Mouse (Mus musculus) stomach, postnatal 0 days (tissue): ENCODE results near the gene Cd300lb.

Experiments used
- CTCF ChIP-seq: IDR thresholded peaks from 2 replicates; pipeline ENCODE4 v1.5.1; 2016; ENCODE audit warnings: antibody characterized with exemption, low read depth, mild to moderate bottlenecking, moderate library complexity
- EP300 ChIP-seq: optimal IDR thresholded peaks from 2 replicates; pipeline ENCODE3; 2016; ENCODE audit warnings: antibody characterized with exemption

- TF ChIP-seq EP300 (no peak), CTCF (no peak)
These were observed at the start of gene Cd300lb for GRCm38 (mm10) chr11:114934144-114934543.
